Mouse (Mus musculus) liver, embryonic 14.5 days (tissue): Measurements from ENCODE around the gene Padi4. TPM values are rescaled to one million over a fixed set of nuclear protein-coding genes. Genes with fewer than 3 reads are reported as not detected.

Experiments used
- ATAC-seq: fragments of 200-750 bp; cut with Nextera tagmentation; 2 replicates; pipeline ENCODE4 v1.8.0; 2017; ENCODE audit warnings: moderate number of reproducible peaks, mild to moderate bottlenecking, moderate library complexity; ENCODE audit not compliant: insufficient read depth
- DNase-seq, 3 experiments: peaks; one replicate each; pipeline ENCODE4 v3.0.0-alpha.2; 2012 to 2013; ENCODE audit warnings: low read depth in 3 of 3, low spot score in 3 of 3
- H3K27ac ChIP-seq: fragments of 300-500 bp; sonication (generic); 2 replicates; pipeline ENCODE4 v1.5.1; 2014; ENCODE audit warnings: moderate library complexity, mild to moderate bottlenecking, control low read depth, inconsistent platforms
- H3K27me3 ChIP-seq: fragments of 300-500 bp; sonication (generic); 2 replicates; pipeline ENCODE4 v1.6.1; 2014; ENCODE audit warnings: mild to moderate bottlenecking, low read length, moderate library complexity; ENCODE audit not compliant: control insufficient read depth, insufficient read depth
- H3K36me3 ChIP-seq: fragments of 300-500 bp; sonication (generic); replicated peaks from 2 replicates; pipeline ENCODE4 v1.6.1; 2014; ENCODE audit warnings: low read depth; ENCODE audit not compliant: control insufficient read depth, insufficient read depth
- H3K4me1 ChIP-seq, 2 experiments: fragments of 200-500 bp in 1 of 2; fragments of 300-500 bp in 1 of 2; sonication (generic) in 1 of 2; replicated peaks; 2 replicates each; pipeline ENCODE4 v1.6.1; 2012 to 2014; ENCODE audit warnings: antibody characterized with exemption in 1 of 2, inconsistent platforms in 1 of 2, low read length in 1 of 2; ENCODE audit not compliant: control insufficient read depth in 2 of 2, insufficient read depth in 2 of 2
- H3K4me2 ChIP-seq: fragments of 300-500 bp; sonication (generic); 2 replicates; pipeline ENCODE4 v1.6.1; 2014; ENCODE audit warnings: low read depth, mild to moderate bottlenecking, control low read depth, moderate library complexity
- H3K4me3 ChIP-seq, 2 experiments: fragments of 200-500 bp in 1 of 2; fragments of 300-500 bp in 1 of 2; sonication (generic) in 1 of 2; 2 replicates each; pipeline ENCODE4 v1.5.1; 2012 to 2014; ENCODE audit warnings: low read depth in 2 of 2, low read length in 2 of 2, mild to moderate bottlenecking in 2 of 2, control low read depth in 1 of 2, inconsistent platforms in 1 of 2, moderate library complexity in 1 of 2; ENCODE audit not compliant: insufficient read depth in 1 of 2
- H3K9ac ChIP-seq: fragments of 300-500 bp; sonication (generic); replicated peaks from 2 replicates; pipeline ENCODE4 v1.6.1; 2014; ENCODE audit warnings: mild to moderate bottlenecking, control low read depth, moderate library complexity
- H3K9me3 ChIP-seq: fragments of 300-500 bp; sonication (generic); 2 replicates; pipeline ENCODE4 v1.6.1; 2016; ENCODE audit warnings: low read length, mixed read lengths; ENCODE audit not compliant: control insufficient read depth
- CTCF ChIP-seq: IDR thresholded peaks from 2 replicates; pipeline ENCODE4 v1.5.1; 2016; ENCODE audit warnings: antibody characterized with exemption, low read depth, control low read depth
- EP300 ChIP-seq: IDR thresholded peaks from 2 replicates; pipeline ENCODE4 v1.6.1; 2016; ENCODE audit warnings: antibody characterized with exemption, low read depth
- WGBS: fragments of 180-500 bp; shearing (Covaris S2); extraction: QIAGEN DNeasy Blood & Tissue Kit; methylation state at CpG from one replicate; pipeline ENCODE4 v1.1.7; 2014; ENCODE audit not compliant: insufficient replicate concordance; 5-methylcytosine and 5-hydroxymethylcytosine counted together
- polyA plus RNA-seq, 2 experiments: library from polyadenylated mRNA; depleted of rRNA in 1 of 2; stranded (reverse) in 1 of 2; unstranded in 1 of 2; fragments of >200 nt; fragmentation: Nextera tagmentation in 1 of 2; extraction: Ambion mirVana in 1 of 2; gene quantifications; 2 replicates each; pipeline versions ENCODE4 v1.2.1 to v1.2.3; 2012 to 2014

The Padi4 gene
- polyA plus RNA-seq, 2 experiments: 0.34 to 0.58 TPM

DNA sequence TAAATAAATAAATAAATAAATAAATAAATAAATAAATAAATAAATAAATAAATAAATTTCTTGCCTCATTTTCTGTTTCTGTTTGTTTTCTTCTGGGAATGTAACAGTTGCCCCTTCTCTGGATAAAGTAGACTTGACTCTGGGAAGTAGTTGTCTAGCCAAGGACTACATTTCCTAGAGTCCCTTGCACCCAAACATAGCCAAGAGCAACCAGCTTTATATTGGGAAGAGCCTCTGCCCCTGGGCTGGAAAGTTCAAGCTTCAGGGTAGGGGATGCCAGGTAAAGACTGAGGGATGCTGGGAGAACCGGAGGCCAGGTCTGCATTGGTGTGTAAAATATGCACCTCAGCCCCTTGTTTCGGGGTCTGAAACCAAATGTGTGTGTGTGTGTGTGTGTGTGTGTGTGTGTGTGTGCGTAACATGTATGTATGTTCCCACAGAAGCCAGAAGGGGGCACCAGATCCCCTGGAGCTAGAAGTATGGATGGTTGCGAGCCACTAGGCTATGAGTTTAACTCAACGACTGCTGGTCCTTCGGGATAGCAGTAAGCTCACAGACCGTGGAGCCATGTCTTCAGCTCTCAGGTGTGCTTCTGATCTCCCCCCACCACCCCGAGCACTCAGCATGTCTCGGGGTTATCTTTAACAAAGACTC lies 10.4 kb upstream of the Padi4 start:
- ATAC-seq: no peak
- peak; percentile 17; the same call in 1 of the 2 replicates for TF ChIP-seq CTCF
- no peak for TF ChIP-seq EP300
- no peak for DNase-seq
- Histone ChIP-seq H3K9ac (no peak overlapping the region), H3K4me2 (no peak overlapping the region), H3K9me3 (no peaks in the 10 kb centered on the region; the same call in 1 of the 2 replicates), H3K4me3 (no peak overlapping the region), H3K27me3 (no peaks in the 10 kb centered on the region), H3K4me1 (peaks cover 0 to 1% of the 10 kb centered on the region in 2 experiments; a peak in 1 of 4 replicates), H3K36me3 (no peaks in the 10 kb centered on the region), H3K27ac (no peak overlapping the region)
- 77% methylated on average over 9 of the region's 9 CpGs for WGBS

- H3K4me3 ChIP-seq: no peak overlapping the region
- H3K9ac ChIP-seq: no peak overlapping the region
- H3K4me2 ChIP-seq: no peak overlapping the region
- TF ChIP-seq EP300 (no peak), CTCF (no peak)
- ATAC-seq: no peak
- no peak overlapping the region for H3K27ac ChIP-seq
- no peaks in the 10 kb centered on the region; the same call in 1 of the 2 replicates for H3K9me3 ChIP-seq
- H3K27me3 ChIP-seq: no peaks in the 10 kb centered on the region
- DNase-seq: no peak
- peaks cover 0 to 3% of the 10 kb centered on the region in 2 experiments; a peak in 1 of 4 replicates for H3K4me1 ChIP-seq
- WGBS: 38% methylated on average over 9 of the region's 9 CpGs
- H3K36me3 ChIP-seq: no peaks in the 10 kb centered on the region
Observed at GRCm38 (mm10) chr4:140782821-140783220, 8.8 kb upstream of the Padi4 start.

DNA sequence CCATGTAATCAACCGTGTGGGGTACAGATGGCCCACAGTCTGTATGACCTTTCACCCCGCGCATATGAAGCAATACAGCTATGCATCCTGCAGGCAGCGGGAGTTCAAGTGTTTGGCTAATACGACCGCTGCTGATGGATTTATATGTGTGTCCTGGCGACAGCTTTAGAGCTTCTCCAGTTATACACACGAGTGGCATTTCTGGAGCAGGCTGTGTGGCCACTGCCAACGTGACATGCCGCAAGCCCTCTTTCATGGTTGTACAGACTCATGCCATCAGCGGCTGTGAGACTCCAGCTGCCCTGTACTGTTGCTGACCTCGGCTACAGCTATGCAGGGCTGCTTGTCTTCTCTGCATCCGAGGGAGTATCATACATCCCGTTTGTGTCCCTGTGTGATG lies 6.5 kb upstream of the Padi4 start:
- H3K4me1 ChIP-seq: peaks cover 0 to 3% of the 10 kb centered on the region in 2 experiments; a peak in 1 of 4 replicates
- no peak overlapping the region for H3K4me2 ChIP-seq
- H3K9me3 ChIP-seq: no peaks in the 10 kb centered on the region; the same call in 1 of the 2 replicates
- no peak overlapping the region for H3K27ac ChIP-seq
- H3K36me3 ChIP-seq: no peaks in the 10 kb centered on the region
- DNase-seq (no peak), ATAC-seq (no peak)
- WGBS: 68% methylated on average over 14 of the region's 14 CpGs
- H3K4me3 ChIP-seq: no peak overlapping the region
- H3K9ac ChIP-seq: no peak overlapping the region
- H3K27me3 ChIP-seq: no peaks in the 10 kb centered on the region
- TF ChIP-seq EP300 (no peak), CTCF (no peak)

GRCm38 (mm10) chr4:140779803-140780397 lies 5.9 kb upstream of the Padi4 start:
- H3K9me3 ChIP-seq: no peaks in the 10 kb centered on the region; the same call in 1 of the 2 replicates
- H3K36me3 ChIP-seq: no peaks in the 10 kb centered on the region
- DNase-seq (no peak), ATAC-seq (peak; percentile 51; the same call in 1 of the 2 replicates)
- H3K4me1 ChIP-seq: peaks cover 0 to 3% of the 10 kb centered on the region in 2 experiments; a peak in 1 of 4 replicates
- 32% methylated on average over 19 of the region's 19 CpGs for WGBS
- TF ChIP-seq EP300 (no peak), CTCF (no peak)
- H3K27me3 ChIP-seq: no peaks in the 10 kb centered on the region
- H3K4me2 ChIP-seq: no peak overlapping the region
- no peak overlapping the region for H3K4me3 ChIP-seq
- no peak overlapping the region for H3K9ac ChIP-seq
- H3K27ac ChIP-seq: no peak overlapping the region

GRCm38 (mm10) chr4:140776623-140777022 lies 2.6 kb upstream of the Padi4 start:
- 57% methylated on average over 13 of the region's 13 CpGs for WGBS
- Histone ChIP-seq H3K4me2 (no peak overlapping the region), H3K9me3 (no peaks in the 10 kb centered on the region), H3K9ac (no peak overlapping the region), H3K36me3 (no peaks in the 10 kb centered on the region), H3K27ac (no peak overlapping the region), H3K27me3 (no peaks in the 10 kb centered on the region), H3K4me1 (peaks cover 0 to 3% of the 10 kb centered on the region in 2 experiments; a peak in 1 of 4 replicates), H3K4me3 (no peak overlapping the region)
- no peak for DNase-seq
- no peak for ATAC-seq
- TF ChIP-seq CTCF (no peak), EP300 (no peak)
